Mouse (Mus musculus): ENCODE measurements around the gene Zfp784. TPM values are rescaled to one million over a fixed set of nuclear protein-coding genes. Genes with fewer than 3 reads are reported as not detected.

The Zfp784 gene
- polyA plus RNA-seq, 1 experiment from 2014 or later: 4.1 TPM

- TF ChIP-seq EP300 (optimal IDR thresholded peaks at IDR 0.05) (no peak), CTCF (IDR thresholded peaks at IDR 0.05; ENCODE audit: low read depth) (no peak)
- Histone ChIP-seq H3K4me3 (ENCODE audit: low read depth, low read length) (peak overlapping the region; percentile 51), H3K36me3 (ENCODE audit: control insufficient read depth, insufficient read depth, low read length) (no peaks in the 10 kb centered on the region), H3K27me3 (ENCODE audit: control insufficient read depth, insufficient read depth, low read length) (peaks cover 7% of the 10 kb centered on the region; the same call in 1 of the 2 replicates), H3K27ac (replicated peaks) (no peak overlapping the region), H3K9ac (ENCODE audit: low read length) (peak overlapping the region; percentile 63), H3K4me1 (replicated peaks; ENCODE audit: control insufficient read depth, insufficient read depth) (peaks cover 10% of the 10 kb centered on the region), H3K4me2 (replicated peaks; ENCODE audit: low read depth) (peak overlapping the region; percentile 69), H3K9me3 (ENCODE audit: control insufficient read depth, low read length) (no peaks in the 10 kb centered on the region)
- WGBS: 2% methylated on average over 51 of the region's 55 CpGs
- DNase-seq (ENCODE audit: low spot score) (no peak), ATAC-seq (ENCODE audit: low FRiP score, low TSS enrichment) (no peak)
These were observed 18.5 kb upstream of the Zfp784 start for GRCm38 (mm10) chr7:5056651-5057263.

DNA sequence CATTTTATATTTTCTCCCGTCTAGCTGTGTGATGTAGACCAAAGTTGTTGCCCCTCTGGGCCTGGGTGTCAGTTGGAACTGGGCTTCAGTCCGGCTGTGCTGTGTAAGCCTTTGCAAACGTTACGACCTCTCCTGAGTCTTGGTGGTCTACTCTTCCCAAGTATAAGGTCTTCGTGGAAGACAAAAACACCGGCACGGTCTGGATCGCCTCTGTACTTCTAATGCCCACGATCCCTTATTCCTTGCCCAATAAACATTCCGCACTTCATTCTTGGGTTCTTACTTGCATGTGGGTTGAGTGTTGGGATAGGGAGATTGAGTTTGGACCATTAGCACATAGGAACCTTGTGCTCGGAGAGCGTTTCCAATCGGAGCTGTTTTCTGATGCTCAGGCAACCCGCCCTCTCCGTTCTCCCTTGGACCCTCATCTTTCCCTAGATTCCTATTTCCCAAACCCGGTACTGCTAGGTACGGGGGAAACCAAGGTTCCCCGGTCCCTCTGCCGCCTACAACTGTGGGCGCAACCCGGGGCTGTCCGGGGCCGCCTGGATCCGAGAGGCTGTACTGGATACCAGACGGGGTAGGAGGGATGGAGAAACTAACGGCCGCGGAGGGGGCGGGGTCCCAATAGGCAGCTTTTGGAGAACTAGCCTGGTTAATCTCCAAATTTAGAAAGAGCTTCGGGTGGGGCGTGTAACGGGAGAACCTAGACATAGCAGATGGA lies 15.4 kb upstream of the Zfp784 start:
- peak overlapping the region; percentile 74 for H3K4me3 ChIP-seq (ENCODE audit: low read depth, low read length)
- H3K4me1 ChIP-seq (replicated peaks; ENCODE audit: control insufficient read depth, insufficient read depth): peaks cover 6% of the 10 kb centered on the region
- H3K27me3 ChIP-seq (ENCODE audit: control insufficient read depth, insufficient read depth, low read length): peaks cover 7% of the 10 kb centered on the region; the same call in 1 of the 2 replicates
- H3K4me2 ChIP-seq (replicated peaks; ENCODE audit: low read depth): peak overlapping the region; percentile 89
- no peak for TF ChIP-seq CTCF (IDR thresholded peaks at IDR 0.05; ENCODE audit: low read depth)
- no peak for TF ChIP-seq EP300 (optimal IDR thresholded peaks at IDR 0.05)
- peak overlapping the region; percentile 55; the same call in 1 of the 2 replicates for H3K9ac ChIP-seq (ENCODE audit: low read length)
- ATAC-seq (ENCODE audit: low FRiP score, low TSS enrichment) (no peak), DNase-seq (ENCODE audit: low spot score) (no peak)
- no peak overlapping the region for H3K27ac ChIP-seq (replicated peaks)
- no peaks in the 10 kb centered on the region for H3K36me3 ChIP-seq (ENCODE audit: control insufficient read depth, insufficient read depth, low read length)
- 13% methylated on average over 32 of the region's 32 CpGs for WGBS
- no peaks in the 10 kb centered on the region for H3K9me3 ChIP-seq (ENCODE audit: control insufficient read depth, low read length)

DNA sequence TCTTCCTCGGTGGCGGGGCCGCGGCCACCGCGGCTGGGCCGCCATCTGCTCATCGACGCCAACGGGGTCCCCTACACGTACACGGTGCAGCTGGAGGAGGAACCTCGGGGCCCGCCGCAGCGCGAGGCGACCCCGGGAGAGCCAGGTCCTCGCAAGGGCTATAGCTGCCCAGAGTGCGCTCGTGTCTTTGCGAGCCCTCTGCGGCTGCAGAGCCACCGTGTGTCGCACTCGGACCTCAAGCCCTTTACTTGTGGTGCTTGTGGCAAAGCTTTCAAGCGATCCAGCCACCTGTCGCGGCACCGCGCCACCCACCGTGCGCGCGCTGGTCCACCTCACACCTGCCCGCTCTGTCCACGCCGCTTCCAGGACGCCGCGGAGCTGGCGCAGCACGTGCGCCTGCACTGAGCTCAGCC lies 14.7 kb upstream of the Zfp784 start:
- TF ChIP-seq CTCF (IDR thresholded peaks at IDR 0.05; ENCODE audit: low read depth) (no peak), EP300 (optimal IDR thresholded peaks at IDR 0.05) (no peak)
- DNase-seq (ENCODE audit: low spot score) (peak; percentile 41), ATAC-seq (ENCODE audit: low FRiP score, low TSS enrichment) (0 out of 2 replicates have a peak, but pooled peaks have one; percentile 40)
- H3K27ac ChIP-seq (replicated peaks): no peak overlapping the region
- H3K9me3 ChIP-seq (ENCODE audit: control insufficient read depth, low read length): no peaks in the 10 kb centered on the region
- WGBS: 11% methylated on average over 44 of the region's 45 CpGs
- H3K27me3 ChIP-seq (ENCODE audit: control insufficient read depth, insufficient read depth, low read length): peaks cover 7% of the 10 kb centered on the region; the same call in 1 of the 2 replicates
- H3K4me1 ChIP-seq (replicated peaks; ENCODE audit: control insufficient read depth, insufficient read depth): peaks cover 6% of the 10 kb centered on the region
- peak overlapping the region; percentile 89 for H3K4me2 ChIP-seq (replicated peaks; ENCODE audit: low read depth)
- peak overlapping the region; percentile 47 for H3K9ac ChIP-seq (ENCODE audit: low read length)
- peak overlapping the region; percentile 74 for H3K4me3 ChIP-seq (ENCODE audit: low read depth, low read length)
- no peaks in the 10 kb centered on the region for H3K36me3 ChIP-seq (ENCODE audit: control insufficient read depth, insufficient read depth, low read length)

- H3K9me3 ChIP-seq (ENCODE audit: control insufficient read depth, low read length): no peaks in the 10 kb centered on the region
- under 1% methylated on average over 6 of the region's 12 CpGs for WGBS
- peaks cover 6% of the 10 kb centered on the region for H3K4me1 ChIP-seq (replicated peaks; ENCODE audit: control insufficient read depth, insufficient read depth)
- H3K9ac ChIP-seq (ENCODE audit: low read length): peak overlapping the region; percentile 84
- ATAC-seq (ENCODE audit: low FRiP score, low TSS enrichment) (no peak), DNase-seq (ENCODE audit: low spot score) (no peak)
- TF ChIP-seq EP300 (optimal IDR thresholded peaks at IDR 0.05): no peak
- TF ChIP-seq CTCF (IDR thresholded peaks at IDR 0.05; ENCODE audit: low read depth): no peak
- H3K27ac ChIP-seq (replicated peaks): no peak overlapping the region
- peaks cover 7% of the 10 kb centered on the region; the same call in 1 of the 2 replicates for H3K27me3 ChIP-seq (ENCODE audit: control insufficient read depth, insufficient read depth, low read length)
- H3K4me2 ChIP-seq (replicated peaks; ENCODE audit: low read depth): peak overlapping the region; percentile 89
- peak overlapping the region; percentile 74 for H3K4me3 ChIP-seq (ENCODE audit: low read depth, low read length)
- H3K36me3 ChIP-seq (ENCODE audit: control insufficient read depth, insufficient read depth, low read length): no peaks in the 10 kb centered on the region
These were observed 14.2 kb upstream of the Zfp784 start for GRCm38 (mm10) chr7:5052438-5052837.

DNA sequence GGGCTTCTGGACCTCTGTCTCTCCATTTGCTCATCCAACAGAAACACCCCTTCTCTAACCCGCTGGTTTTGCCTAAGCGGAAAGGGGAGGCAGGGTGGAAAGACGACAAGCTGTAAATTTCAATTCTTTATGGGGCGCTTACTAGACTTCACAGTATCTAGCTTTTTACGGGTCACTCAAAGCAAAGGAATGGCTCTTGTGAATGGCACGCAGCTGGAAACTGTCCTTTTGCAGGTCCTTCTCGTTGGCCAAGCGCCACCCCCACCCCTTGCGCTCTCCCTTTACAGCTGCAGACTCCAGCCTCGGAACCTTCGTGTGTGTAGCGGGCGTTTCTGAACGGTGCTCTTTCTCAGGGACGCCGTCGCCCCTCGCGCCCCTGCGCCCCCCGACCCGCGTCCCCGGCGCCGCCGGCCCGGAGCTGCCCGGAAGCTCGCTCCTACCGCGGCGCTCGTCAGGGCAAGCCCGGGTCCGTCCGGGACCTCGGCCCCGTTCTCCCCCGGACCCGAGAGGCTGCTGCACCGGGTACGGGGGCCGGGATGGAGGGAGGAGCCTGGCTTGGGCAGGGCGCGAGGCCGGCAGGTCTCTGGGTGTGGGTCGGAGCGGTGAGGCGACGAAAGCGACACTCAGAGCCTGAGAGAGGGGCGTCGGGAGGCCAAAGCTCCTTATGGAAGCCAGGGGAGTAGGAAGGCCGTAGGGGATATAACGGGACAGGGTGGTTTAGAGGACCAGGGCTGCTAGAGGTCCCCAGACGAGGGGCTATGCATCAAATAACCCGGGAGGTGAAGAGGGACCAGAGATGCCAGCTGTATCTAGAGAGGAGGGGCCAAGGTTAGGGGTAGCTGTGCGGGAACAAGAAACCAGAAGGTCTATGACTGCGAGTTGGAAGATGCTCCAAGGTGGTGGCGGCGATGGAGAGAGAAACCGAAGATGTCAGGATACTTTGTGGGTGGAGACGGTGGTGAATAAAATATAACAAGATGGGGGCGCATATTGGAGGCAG lies 13.2 kb upstream of the Zfp784 start, which contains the start of gene Zfp580:
Zfp580 (plus strand) TSS at position 346 of the 1,000 bp plus-strand sequence.
- peaks cover 7% of the 10 kb centered on the region; the same call in 1 of the 2 replicates for H3K27me3 ChIP-seq (ENCODE audit: control insufficient read depth, insufficient read depth, low read length)
- peak within 1 kb of the TSS; percentile 84 for H3K9ac ChIP-seq (ENCODE audit: low read length)
- H3K36me3 ChIP-seq (ENCODE audit: control insufficient read depth, insufficient read depth, low read length): no peaks in the 10 kb centered on the region
- H3K9me3 ChIP-seq (ENCODE audit: control insufficient read depth, low read length): no peaks in the 10 kb centered on the region
- under 1% methylated on average over 64 of the region's 65 CpGs for WGBS
- H3K27ac ChIP-seq (replicated peaks): peak within 1 kb of the TSS; percentile 81
- TF ChIP-seq EP300 (optimal IDR thresholded peaks at IDR 0.05) (no peak), CTCF (IDR thresholded peaks at IDR 0.05; ENCODE audit: low read depth) (no peak)
- peak within 1 kb of the TSS; percentile 74 for H3K4me3 ChIP-seq (ENCODE audit: low read depth, low read length)
- peak within 1 kb of the TSS; percentile 89 for H3K4me2 ChIP-seq (replicated peaks; ENCODE audit: low read depth)
- DNase-seq (ENCODE audit: low spot score) (peak; percentile 67), ATAC-seq (ENCODE audit: low FRiP score, low TSS enrichment) (peak; percentile 73)
- peaks cover 6% of the 10 kb centered on the region for H3K4me1 ChIP-seq (replicated peaks; ENCODE audit: control insufficient read depth, insufficient read depth)
